Mouse (Mus musculus) skeletal muscle tissue, adult 2 months (tissue): ENCODE data around the gene Klhdc1.

Experiments
- DNase-seq: peaks from one replicate; pipeline ENCODE4 v3.0.0-alpha.2; 2012; ENCODE audit warnings: low read depth, low spot score

Gene Klhdc1

DNA sequence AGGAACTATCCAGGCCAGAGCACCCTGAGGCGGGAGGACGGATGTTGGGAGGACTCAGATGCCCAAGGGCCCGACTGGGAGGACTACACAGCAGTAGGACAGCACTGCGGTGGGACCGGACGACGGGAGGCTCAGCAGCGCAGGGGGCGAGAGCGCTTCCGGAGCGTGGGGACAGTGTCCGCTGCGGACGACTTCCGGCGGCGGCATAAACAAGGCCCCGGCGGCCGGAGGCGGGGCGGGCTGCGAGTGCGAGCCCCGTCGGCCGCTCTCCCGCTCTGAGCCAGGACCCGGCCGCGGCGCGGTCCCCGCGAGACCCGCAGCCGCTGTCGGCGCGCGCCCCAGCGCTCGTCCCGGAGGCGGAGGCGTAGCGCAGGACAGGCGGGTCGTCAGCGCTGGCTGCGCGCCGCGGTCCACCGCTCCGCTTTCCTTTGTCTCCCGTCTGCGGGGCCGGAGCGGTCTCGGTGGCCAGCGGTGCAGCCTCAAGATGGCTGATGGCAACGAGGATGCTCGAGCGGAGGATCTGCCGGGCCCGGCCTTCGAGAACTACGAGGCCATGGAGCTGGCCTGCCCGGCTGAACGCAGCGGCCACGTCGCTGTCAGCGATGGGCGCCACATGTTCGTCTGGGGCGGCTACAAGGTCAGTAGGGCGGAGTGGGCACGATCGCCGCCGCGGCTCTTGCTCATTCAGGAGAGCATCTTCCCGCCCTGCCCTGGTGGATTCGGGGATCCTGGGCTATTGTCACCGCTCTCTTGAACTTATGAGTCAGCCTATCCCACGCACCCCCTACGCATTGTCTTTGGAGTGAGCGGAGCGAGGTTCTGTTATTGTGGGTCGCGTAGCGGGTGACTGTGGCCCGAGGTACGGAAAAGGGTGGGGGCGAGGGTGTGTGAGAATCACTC lies 55.8 kb downstream of the Klhdc1 start, which contains the start of gene Klhdc2:
TSS of gene Klhdc2 (plus strand) at position 171 of the 900 bp plus-strand sequence.
- DNase-seq, result peak; percentile 87

DNA sequence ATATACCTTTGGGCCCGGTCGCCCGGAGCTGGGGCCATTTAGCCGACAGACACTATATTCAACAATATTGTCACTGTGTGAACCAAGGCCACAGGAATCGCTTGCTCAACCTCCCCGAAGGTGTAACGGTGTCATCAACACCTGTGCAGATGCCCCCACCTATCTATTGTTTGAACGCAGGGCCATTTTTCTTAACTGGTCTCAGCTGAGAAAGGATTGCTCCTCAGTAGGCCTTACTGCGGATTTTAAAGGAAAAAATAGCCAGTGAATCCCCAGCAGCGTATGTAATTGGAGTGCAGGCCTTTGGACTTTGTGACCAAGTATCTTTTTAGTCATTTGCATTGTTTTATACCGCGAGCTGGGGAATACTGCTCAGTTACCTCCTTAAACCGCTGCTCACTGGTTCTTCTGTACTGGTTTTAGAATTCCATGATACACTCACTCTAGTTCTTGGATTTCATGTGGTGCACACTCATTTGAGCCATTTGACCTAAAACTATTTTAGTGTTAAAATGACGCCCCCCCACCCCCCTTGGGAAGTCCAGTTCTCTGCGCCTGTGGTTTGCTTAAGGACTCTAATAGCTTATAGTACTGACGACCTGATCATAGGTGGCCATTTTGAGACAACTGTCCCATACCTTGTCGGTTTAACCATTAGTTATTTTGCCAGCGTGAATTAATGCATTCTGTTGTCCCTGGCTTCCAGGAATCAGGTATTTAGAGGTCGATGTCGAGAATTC lies 56.6 kb downstream of the Klhdc1 start:
- no peak for DNase-seq

GRCm38 (mm10) chr12:69298281-69298680 lies 57.3 kb downstream of the Klhdc1 start:
- DNase-seq, result no peak

DNA sequence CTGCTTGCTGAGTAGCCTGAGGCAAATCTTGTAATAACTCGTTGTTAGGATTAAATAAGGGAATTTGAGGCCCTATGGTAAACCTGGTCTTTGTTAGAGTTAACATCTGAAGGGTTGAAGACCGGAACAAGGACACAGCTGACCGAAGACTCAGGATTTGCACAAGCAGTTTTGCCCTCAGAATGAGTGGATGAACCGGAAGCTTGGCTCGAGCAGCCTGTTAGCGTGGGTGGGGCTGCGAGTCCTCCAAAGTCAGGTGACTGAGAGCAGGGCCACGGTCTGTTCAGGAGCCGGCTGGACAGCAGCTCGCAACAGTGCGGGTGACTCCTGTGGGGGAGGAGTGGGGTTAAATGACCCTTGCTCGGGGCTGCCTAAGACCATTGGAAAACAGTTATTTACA lies 58.3 kb downstream of the Klhdc1 start:
- no peak for DNase-seq

- no peak for DNase-seq
These were observed 58.9 kb downstream of the Klhdc1 start for GRCm38 (mm10) chr12:69299831-69300230.

DNA sequence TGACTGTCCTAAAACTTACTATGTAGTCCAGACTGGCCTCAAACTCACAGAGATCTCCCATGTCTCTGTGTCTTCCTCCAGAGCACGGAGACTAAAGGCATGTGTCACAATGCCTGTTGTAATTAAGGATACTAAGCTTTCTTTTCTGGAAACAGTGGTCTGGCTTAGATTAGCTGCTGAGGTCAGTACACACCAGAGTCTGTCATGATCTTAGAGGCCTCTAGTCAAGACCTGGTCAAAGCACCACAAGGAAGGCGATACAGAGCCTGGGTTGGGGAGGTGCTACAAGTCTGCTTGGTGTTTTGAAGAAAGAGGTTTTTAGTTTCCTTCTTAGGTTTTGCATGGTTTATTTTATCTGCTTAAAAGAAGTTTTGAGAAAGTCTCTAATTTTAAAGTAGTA lies 59.4 kb downstream of the Klhdc1 start:
- DNase-seq, result no peak

DNA sequence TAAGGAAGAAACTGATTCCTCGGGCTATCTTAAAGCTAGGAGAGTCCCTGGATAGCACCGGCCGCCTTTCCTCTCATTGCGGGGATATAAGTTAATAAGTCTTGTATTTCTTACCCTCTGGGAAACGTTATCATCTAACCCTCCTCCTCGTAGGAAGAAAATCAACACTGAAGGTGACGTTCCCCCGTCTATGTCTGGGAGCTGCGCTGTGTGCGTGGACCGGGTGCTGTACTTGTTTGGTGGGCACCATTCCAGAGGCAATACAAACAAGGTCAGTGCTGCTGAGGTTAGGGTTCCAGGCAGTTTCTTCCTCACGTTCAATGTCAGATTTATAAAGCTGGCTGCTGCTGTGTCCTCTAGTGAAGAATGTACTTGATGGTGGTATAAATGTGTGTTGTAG lies 61.2 kb downstream of the Klhdc1 start:
- DNase-seq, result no peak

DNA sequence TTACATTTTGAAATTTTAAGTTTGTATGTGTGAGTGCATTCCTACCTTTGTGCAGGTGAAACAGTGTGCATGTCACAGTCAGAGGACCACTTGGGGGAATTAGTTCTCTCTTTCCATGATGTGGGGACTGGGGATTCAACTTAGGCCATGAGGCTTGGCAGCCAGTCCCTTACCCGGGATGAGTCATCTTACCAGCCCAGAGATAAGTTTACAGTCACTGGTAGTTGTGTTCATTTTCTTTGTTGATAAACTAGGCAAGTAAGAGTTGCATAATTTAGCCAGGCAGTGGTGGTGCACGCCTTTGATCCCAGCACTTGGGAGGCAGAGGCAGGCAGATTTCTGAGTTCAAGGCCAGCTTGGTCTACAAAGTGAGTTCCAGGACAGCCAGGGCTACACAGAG lies 63.1 kb downstream of the Klhdc1 start:
- DNase-seq, result no peak

DNA sequence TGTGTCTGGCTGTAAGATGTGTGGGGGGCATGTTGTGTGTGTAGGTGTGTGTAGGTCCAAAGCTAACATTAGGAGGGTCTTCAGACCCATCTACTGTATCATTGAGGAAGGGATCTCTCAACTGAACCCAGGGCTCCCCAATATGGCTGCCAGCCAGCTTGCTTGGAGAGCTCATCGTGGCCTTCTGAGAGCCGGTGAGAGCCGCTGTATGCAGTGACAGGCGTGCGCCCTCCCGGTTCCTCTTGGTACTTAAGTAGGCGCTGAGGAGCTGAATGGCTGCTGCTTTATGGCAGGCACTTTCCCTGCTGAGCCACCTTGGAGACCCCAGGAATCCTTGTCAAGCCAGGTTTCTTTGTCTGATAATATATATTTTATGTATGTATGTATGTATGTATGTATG lies 65.4 kb downstream of the Klhdc1 start:
- no peak for DNase-seq

GRCm38 (mm10) chr12:69309659-69310058 lies 68.7 kb downstream of the Klhdc1 start:
- DNase-seq, result no peak

GRCm38 (mm10) chr12:69318431-69318830 lies 77.5 kb downstream of the Klhdc1 start:
- DNase-seq, result no peak

GRCm38 (mm10) chr12:69331187-69331586 lies 90.2 kb downstream of the Klhdc1 start:
- no peak for DNase-seq

DNA sequence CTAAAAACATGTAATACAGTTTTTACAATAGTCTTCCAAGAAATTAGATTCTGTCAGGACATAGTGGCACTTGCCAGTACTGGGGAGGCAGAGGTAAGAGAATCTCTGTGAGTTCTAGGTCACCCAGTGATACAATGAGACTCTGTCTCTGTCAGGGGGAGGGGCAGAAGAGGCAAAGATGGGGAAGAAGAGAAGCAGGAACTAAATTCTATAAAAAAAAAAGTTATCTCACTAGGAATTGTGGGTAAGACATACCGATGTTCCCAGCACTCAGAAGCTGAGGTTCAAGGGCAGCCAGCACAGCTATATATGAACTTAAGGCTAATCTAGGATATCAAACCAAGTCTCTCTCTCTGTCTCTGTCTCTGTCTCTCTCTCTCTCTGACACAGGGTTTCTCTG lies 91.2 kb downstream of the Klhdc1 start:
- no peak for DNase-seq

GRCm38 (mm10) chr12:69333547-69333946 lies 92.6 kb downstream of the Klhdc1 start:
- no peak for DNase-seq
